Mouse (Mus musculus) myocyte (in vitro differentiated cells): Measurements from ENCODE around the gene Gm20388. TPM values are rescaled to one million over a fixed set of nuclear protein-coding genes. Genes with fewer than 3 reads are reported as not detected.
A peak's percentile ranks its signal among the peaks of the same experiment; 100 is the strongest.

Experiments
- H3K27me3 ChIP-seq: one replicate; pipeline ENCODE4 v1.6.1; 2011; ENCODE audit not compliant: control insufficient read depth, insufficient read depth, insufficient read length
- H3K36me3 ChIP-seq: one replicate; pipeline ENCODE4 v1.6.1; 2011; ENCODE audit not compliant: control insufficient read depth, insufficient read depth
- H3K4me2 ChIP-seq: one replicate; pipeline ENCODE4 v1.6.1; 2011; ENCODE audit warnings: low read depth, control low read depth
- H3K4me3 ChIP-seq: one replicate; pipeline ENCODE4 v1.5.1; 2011; ENCODE audit warnings: mild to moderate bottlenecking, control low read depth, moderate library complexity
- H3K79me2 ChIP-seq: one replicate; pipeline ENCODE4 v1.6.1; 2011; ENCODE audit not compliant: control insufficient read depth, insufficient read depth
- H3ac ChIP-seq: one replicate; pipeline ENCODE4 v1.6.1; 2011; ENCODE audit not compliant: control insufficient read depth, insufficient read length
- CEBPB ChIP-seq: IDR thresholded peaks from 2 replicates; pipeline ENCODE4 v1.6.1; 2011; ENCODE audit warnings: mild to moderate bottlenecking, moderate library complexity; ENCODE audit not compliant: poor library complexity, insufficient read depth, severe bottlenecking
- E2F4 ChIP-seq: IDR thresholded peaks from one replicate; pipeline ENCODE4 v1.6.1; 2011; ENCODE audit warnings: mild to moderate bottlenecking, control low read depth, moderate library complexity; ENCODE audit not compliant: insufficient read depth
- MAX ChIP-seq: IDR thresholded peaks from one replicate; pipeline ENCODE4 v1.6.1; 2011; ENCODE audit warnings: low read depth, mild to moderate bottlenecking, control low read depth
- MYOD1 ChIP-seq, 3 experiments: IDR thresholded peaks; one replicate each; pipeline ENCODE4 v1.6.1; 2011; ENCODE audit warnings: control low read depth in 2 of 3, low read depth in 2 of 3, mild to moderate bottlenecking in 2 of 3, moderate library complexity in 1 of 3; ENCODE audit not compliant: insufficient read length in 2 of 3, control insufficient read depth in 1 of 3
- MYOG ChIP-seq, 3 experiments: IDR thresholded peaks; one replicate each; pipeline ENCODE4 v1.6.1; 2011; ENCODE audit warnings: control low read depth in 2 of 3, low read depth in 2 of 3, mild to moderate bottlenecking in 2 of 3; ENCODE audit not compliant: insufficient read length in 2 of 3, control insufficient read depth in 1 of 3, insufficient read depth in 1 of 3
- POLR2A ChIP-seq: IDR thresholded peaks from one replicate; pipeline ENCODE4 v1.6.1; 2011; ENCODE audit warnings: low read depth, mild to moderate bottlenecking, control low read depth, moderate library complexity; ENCODE audit not compliant: insufficient read length
- POLR2AphosphoS2 ChIP-seq: IDR thresholded peaks from one replicate; pipeline ENCODE4 v1.6.1; 2011; ENCODE audit warnings: low read depth, control low read depth; ENCODE audit not compliant: insufficient read length
- REST ChIP-seq: IDR thresholded peaks from one replicate; pipeline ENCODE4 v1.6.1; 2011; ENCODE audit warnings: mild to moderate bottlenecking, control low read depth, moderate library complexity; ENCODE audit not compliant: insufficient read depth, insufficient read length
- SRF ChIP-seq: IDR thresholded peaks from one replicate; pipeline ENCODE4 v1.6.1; 2011; ENCODE audit warnings: low read depth; ENCODE audit not compliant: control insufficient read depth, insufficient read length
- TCF12 ChIP-seq: IDR thresholded peaks from one replicate; pipeline ENCODE4 v1.6.1; 2011; ENCODE audit warnings: mild to moderate bottlenecking, control low read depth; ENCODE audit not compliant: poor library complexity, insufficient read depth, severe bottlenecking
- TCF3 ChIP-seq: IDR thresholded peaks from one replicate; pipeline ENCODE4 v1.6.1; 2011; ENCODE audit warnings: low read depth, control low read depth; ENCODE audit not compliant: insufficient read length
- USF1 ChIP-seq: IDR thresholded peaks from one replicate; pipeline ENCODE4 v1.6.1; 2011; ENCODE audit warnings: low read depth, mild to moderate bottlenecking, control low read depth, moderate library complexity
- polyA plus RNA-seq: library from polyadenylated mRNA; unstranded; fragments of >200 nt; fragmentation: generic; extraction: Trizol; gene quantifications from one replicate; pipeline ENCODE4 v1.2.1, GENCODE M21; 2012; ENCODE audit warnings: missing spikeins

Gene Gm20388
- polyA plus RNA-seq, 1 experiment = 15.3 TPM

DNA sequence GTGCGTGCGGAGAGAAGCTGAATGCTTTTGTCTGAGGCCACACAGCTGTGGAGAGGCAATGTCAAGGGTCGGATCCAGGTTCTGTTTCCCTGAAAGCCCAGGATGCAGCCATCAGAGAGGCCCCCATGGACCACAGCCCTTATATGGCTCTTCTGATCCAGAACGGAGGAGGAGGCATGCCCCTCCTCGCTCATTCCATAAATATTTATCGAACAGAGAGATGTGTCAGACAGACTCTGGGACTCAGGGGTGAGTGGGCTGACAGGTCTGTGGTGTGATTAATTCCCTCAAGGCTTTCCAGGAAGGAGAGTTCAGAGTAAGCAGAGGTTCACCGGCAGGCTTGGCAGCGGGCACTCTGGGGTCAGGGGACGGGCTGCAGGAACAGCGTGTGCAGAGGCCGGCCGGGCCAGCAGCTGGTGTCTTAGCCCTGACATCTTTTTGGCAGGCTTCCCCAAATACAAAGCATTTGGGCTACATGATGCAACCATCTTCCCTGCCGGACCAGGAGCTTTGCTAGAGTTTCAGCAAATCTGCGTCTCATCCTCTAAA lies 93.6 kb downstream of the Gm20388 start:
- Histone ChIP-seq H3K27me3 (peaks cover under 1% of the 10 kb centered on the region), H3K4me2 (peak overlapping the region; percentile 46), H3K36me3 (no peaks in the 10 kb centered on the region)

DNA sequence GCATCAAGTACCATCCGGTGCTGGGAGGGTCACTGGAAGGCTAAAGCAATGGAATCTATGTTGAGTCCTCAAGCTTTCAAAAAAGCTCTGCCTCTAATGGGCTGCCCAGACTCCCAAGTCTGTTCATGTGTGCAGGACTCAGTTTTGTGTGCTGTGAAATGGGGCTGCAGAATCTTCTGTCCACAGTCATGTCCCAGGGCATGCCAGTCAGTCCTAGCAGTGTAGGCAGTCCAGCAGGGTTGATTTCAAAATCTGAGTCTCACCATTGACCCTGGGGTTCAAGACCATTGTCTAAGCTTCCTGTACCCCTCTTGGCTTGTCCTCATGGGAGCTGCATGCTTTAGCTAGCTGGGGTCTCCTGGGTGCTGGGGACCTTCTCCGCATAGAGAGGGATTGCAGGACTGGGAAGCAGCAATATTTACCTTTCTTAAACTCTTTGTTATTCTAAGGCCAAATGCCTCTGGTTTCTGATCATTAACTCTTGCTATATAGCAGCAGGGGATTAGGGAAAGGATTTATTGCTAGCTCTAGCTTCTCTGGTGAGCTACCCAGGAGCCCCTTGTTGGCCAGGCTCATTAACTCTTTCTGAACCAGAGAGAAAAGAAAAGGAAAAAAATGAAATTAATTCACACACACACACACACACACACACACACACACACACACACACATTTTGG lies 94.2 kb downstream of the Gm20388 start:
- Histone ChIP-seq H3ac (no peak overlapping the region), H3K36me3 (no peaks in the 10 kb centered on the region), H3K4me3 (no peak overlapping the region), H3K79me2 (no peaks in the 10 kb centered on the region), H3K4me2 (peak overlapping the region; percentile 46), H3K27me3 (peaks cover 6% of the 10 kb centered on the region)
- no peak for TF ChIP-seq REST
- TF ChIP-seq MYOG (IDR thresholded peaks at IDR 0.05; ENCODE audit: control insufficient read depth in 1 of 3, insufficient read depth in 1 of 3, insufficient read length in 2 of 3, low read depth in 2 of 3) = no peak
- no peak for TF ChIP-seq TCF3
- no peak for TF ChIP-seq USF1

More for the DNA sequence above, 93.6 kb downstream of the Gm20388 start:
- Histone ChIP-seq H3ac (no peak overlapping the region), H3K79me2 (no peaks in the 10 kb centered on the region), H3K4me3 (no peak overlapping the region)
- TF ChIP-seq MAX (no peak), TCF12 (no peak), USF1 (no peak), REST (no peak), MYOG (IDR thresholded peaks at IDR 0.05; ENCODE audit: control insufficient read depth in 1 of 3, insufficient read depth in 1 of 3, insufficient read length in 2 of 3, low read depth in 2 of 3) (peak in 2 of 3 experiments; percentile 80 to 90), CEBPB (peak; percentile 88), E2F4 (no peak), SRF (peak; percentile 67), POLR2A (no peak), TCF3 (no peak), MYOD1 (IDR thresholded peaks at IDR 0.05; ENCODE audit: control insufficient read depth in 1 of 3, insufficient read length in 2 of 3, low read depth in 2 of 3) (peak in 2 of 3 experiments; percentile 93 to 96), POLR2AphosphoS2 (no peak)

GRCm38 (mm10) chr8:120006645-120007160 lies 96.1 kb downstream of the Gm20388 start:
- no peaks in the 10 kb centered on the region for H3K79me2 ChIP-seq
- H3K4me3 ChIP-seq = no peak overlapping the region
- H3K27me3 ChIP-seq = peaks cover 16% of the 10 kb centered on the region
- H3ac ChIP-seq = no peak overlapping the region
- H3K4me2 ChIP-seq = no peak overlapping the region
- H3K36me3 ChIP-seq = no peaks in the 10 kb centered on the region
- TF ChIP-seq MAX (no peak), REST (no peak), POLR2AphosphoS2 (no peak), E2F4 (no peak), USF1 (no peak), MYOD1 (IDR thresholded peaks at IDR 0.05; ENCODE audit: control insufficient read depth in 1 of 3, insufficient read length in 2 of 3, low read depth in 2 of 3) (no peak), SRF (no peak), POLR2A (no peak), TCF12 (no peak), TCF3 (no peak), MYOG (IDR thresholded peaks at IDR 0.05; ENCODE audit: control insufficient read depth in 1 of 3, insufficient read depth in 1 of 3, insufficient read length in 2 of 3, low read depth in 2 of 3) (no peak), CEBPB (no peak)

GRCm38 (mm10) chr8:120007178-120007577 lies 96.5 kb downstream of the Gm20388 start:
- Histone ChIP-seq H3ac (no peak overlapping the region), H3K4me3 (no peak overlapping the region), H3K36me3 (no peaks in the 10 kb centered on the region), H3K79me2 (no peaks in the 10 kb centered on the region), H3K4me2 (no peak overlapping the region), H3K27me3 (peaks cover 20% of the 10 kb centered on the region)
- TF ChIP-seq CEBPB = no peak
- no peak for TF ChIP-seq USF1
- TF ChIP-seq POLR2A = no peak
- no peak for TF ChIP-seq MYOD1 (IDR thresholded peaks at IDR 0.05; ENCODE audit: control insufficient read depth in 1 of 3, insufficient read length in 2 of 3, low read depth in 2 of 3)

DNA sequence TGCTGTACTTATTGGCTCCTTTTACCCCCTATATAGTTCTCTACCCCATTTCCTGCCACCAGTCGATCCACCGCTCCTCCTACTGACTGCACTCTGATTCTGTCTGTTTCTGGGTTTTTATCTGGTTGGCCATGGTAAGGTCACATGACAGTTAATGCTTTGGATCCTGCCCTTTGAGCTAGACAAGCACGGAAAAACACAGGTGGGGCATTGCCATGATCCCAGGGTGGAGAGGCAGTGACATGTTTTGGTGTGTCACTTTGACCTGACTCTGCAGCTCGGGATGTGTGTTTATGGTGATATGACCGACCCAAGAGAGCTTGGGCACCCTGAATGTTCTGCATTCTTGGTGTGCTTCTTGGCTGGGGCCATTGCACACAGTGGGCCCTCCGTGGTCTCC lies 98.6 kb downstream of the Gm20388 start:
- H3K36me3 ChIP-seq = no peaks in the 10 kb centered on the region
- TF ChIP-seq TCF12 (no peak), POLR2AphosphoS2 (no peak)
- no peak overlapping the region for H3K4me3 ChIP-seq
- H3ac ChIP-seq = no peak overlapping the region
- no peaks in the 10 kb centered on the region for H3K79me2 ChIP-seq
- H3K4me2 ChIP-seq = no peak overlapping the region
- H3K27me3 ChIP-seq = peaks cover 23% of the 10 kb centered on the region
